Mouse (Mus musculus) Patski (cell line): ENCODE data around the gene Cep97. TPM values are rescaled to one million over a fixed set of nuclear protein-coding genes. Genes with fewer than 3 reads are reported as not detected.
"Not testable (repeated sequence)": the region's sequence is repeated elsewhere in the genome, so short reads cannot be mapped to it uniquely, and the experiment has no call there.

Source experiments
- ATAC-seq: fragments of 100-300 bp; one replicate; pipeline ENCODE4 v1.8.0; 2021
- CTCF ChIA-PET: fragments of 350-600 bp; sonication (Branson Sonifier 250); formaldehyde crosslinking; loops from one replicate; lab custom pipeline; 2022; ENCODE audit warnings: inconsistent platforms; lab: Charles Lee
- POLR2A ChIA-PET: fragments of 350-600 bp; sonication (Branson Sonifier 250); formaldehyde crosslinking; loops from one replicate; lab custom pipeline; 2022; ENCODE audit warnings: antibody characterized with exemption, inconsistent platforms; lab: Charles Lee
- DNase-seq: peaks from one replicate; pipeline ENCODE4 v3.0.0-alpha.2; 2011; ENCODE audit warnings: low read depth, low spot score
- H3K27me3 ChIP-seq: fragments of 371-371 bp; one replicate; pipeline ENCODE4 v1.5.1; 2021
- CTCF ChIP-seq: fragments of 100-300 bp; IDR thresholded peaks from one replicate; pipeline ENCODE4 v1.5.1; 2021
- in situ Hi-C: fragments of 300-500 bp; cut with MboI; formaldehyde crosslinking; loops from 3 replicates; pipeline ENCODE4 v1.11.1; 2018; ENCODE audit warnings: low pct_unique_long_range_greater_than_20kb, mixed read lengths
- polyA plus RNA-seq: library from polyadenylated mRNA; unstranded; gene quantifications from one replicate; pipeline ENCODE4 v1.2.3, GENCODE M21; 2021

The Cep97 gene
- polyA plus RNA-seq, 1 experiment from 2014 or later: 9.4 TPM

DNA sequence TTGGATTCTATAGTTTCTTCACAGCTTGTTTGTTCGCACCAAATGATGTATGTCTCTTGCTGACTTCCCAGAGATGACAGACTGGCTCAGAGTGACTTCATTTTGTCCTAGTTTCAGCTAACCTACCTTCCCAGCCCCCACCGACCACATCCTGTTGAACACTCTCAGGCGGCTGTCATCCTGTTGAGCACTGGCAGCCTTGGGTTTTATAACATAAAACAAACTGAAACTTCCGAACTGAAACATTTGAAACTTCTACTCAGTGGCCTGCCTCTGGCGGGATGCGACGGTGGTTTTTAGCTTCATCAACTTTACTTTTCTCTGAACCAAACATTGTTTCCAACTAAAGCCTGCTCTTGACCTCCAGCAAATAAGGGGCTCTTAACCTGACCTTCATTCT, 14.3 kb upstream of the Cep97 start:
- TF ChIP-seq CTCF: no peak
- DNase-seq (no peak), ATAC-seq (no peak)
- H3K27me3 ChIP-seq: no peaks in the 10 kb centered on the region
- CTCF ChIA-PET: no interaction called here
- in situ Hi-C loops: loop anchor here (10.0 to 25.0 kb wide), 3 partner anchors 116 to 963 kb away; partner anchors contain the start of gene Tfg
- POLR2A ChIA-PET: interaction anchor here (0.6 kb wide), 1 partner anchor 83 kb away, joined by 3 read pairs; no protein-coding TSS in a partner anchor

DNA sequence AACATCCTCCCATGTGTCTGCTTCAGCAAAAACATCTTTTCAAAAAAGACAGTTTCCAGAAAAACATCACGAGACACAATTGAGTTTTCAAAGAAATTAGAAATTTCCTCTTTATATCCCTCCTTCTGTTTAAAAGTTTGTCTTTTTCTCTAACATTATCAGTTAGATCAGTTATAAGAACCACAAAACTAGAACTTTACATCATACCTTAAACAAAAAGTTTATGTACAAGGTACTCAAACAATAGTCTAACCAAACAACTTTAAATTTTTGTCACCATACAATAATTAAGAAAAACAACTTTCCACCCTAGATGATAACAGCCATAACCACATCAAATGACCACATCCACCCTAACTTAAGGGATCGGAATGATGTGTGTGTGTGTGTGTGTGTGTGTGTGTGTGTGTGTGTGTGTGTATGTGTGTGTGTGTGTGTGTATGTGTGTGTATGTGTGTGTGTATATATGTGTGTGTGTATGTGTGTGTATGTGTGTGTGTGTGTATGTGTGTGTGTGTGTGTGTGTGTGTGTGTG, 13.3 kb upstream of the Cep97 start:
- POLR2A ChIA-PET: interaction anchor here (0.6 kb wide), 1 partner anchor 84 kb away, joined by 3 read pairs; no protein-coding TSS in a partner anchor
- H3K27me3 ChIP-seq, CTCF ChIA-PET, ATAC-seq, DNase-seq: not testable (repeated sequence)
- in situ Hi-C loops: loop anchor here (10.0 to 25.0 kb wide), 3 partner anchors 117 to 964 kb away; partner anchors contain the start of gene Tfg

GRCm38 (mm10) chr16:55947266-55947665, 12.6 kb upstream of the Cep97 start:
- ChIA-PET CTCF (no interaction called here), POLR2A (no interaction called here)
- no peak for DNase-seq
- in situ Hi-C loops: loop anchor here (10.0 to 25.0 kb wide), 3 partner anchors 118 to 965 kb away; partner anchors contain the start of gene Tfg
- ATAC-seq: no peak
- H3K27me3 ChIP-seq: no peaks in the 10 kb centered on the region
- no peak for TF ChIP-seq CTCF

DNA sequence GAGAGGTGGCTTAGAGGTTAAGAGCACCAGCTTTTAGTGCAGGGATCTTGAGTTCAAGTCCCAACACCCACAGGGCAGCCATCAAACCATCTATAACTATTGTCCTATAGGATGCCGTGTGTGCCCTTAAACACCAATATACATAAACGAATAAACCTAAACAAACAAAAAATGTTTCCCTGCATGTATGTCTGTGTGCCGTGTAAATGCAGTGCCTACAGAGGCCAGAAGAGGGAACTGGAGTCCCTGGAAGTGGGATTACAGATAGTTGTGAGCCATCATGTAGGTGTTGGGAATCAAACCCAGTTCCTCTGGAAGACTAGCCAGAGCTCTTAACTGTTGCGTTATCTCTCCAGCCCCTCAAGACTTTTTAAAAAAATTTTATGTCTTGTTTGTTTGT, 6.1 kb upstream of the Cep97 start:
- in situ Hi-C loops: loop anchor here (10.0 to 25.0 kb wide), 3 partner anchors 124 to 972 kb away; partner anchors contain the start of gene Tfg

DNA sequence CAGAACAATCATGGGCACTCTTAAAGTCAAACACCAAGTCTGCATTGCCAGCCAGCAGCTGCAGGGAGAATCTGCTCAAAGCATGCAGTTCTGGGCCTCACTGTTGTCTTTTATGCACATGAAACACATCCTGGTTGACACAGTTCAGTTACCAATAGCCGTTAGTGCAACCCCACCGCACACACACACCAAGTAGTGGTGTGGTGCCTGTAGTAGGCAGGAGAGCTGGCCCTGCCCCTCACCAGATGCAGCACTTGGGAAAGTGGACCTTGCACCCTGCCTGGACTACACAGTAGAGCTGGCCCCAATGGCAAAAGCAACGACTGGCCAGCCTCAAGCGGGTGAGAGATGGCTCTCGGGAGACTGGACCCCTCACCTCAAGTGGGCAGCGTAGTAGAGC, 5.0 kb upstream of the Cep97 start:
- ATAC-seq: no peak

More for the DNA sequence above, 6.1 kb upstream of the Cep97 start:
- no peak for DNase-seq
- no peaks in the 10 kb centered on the region for H3K27me3 ChIP-seq
- ATAC-seq: no peak
- POLR2A ChIA-PET: interaction anchor here (0.6 kb wide), 2 partner anchors 51 to 136 kb away, joined by 5 to 11 read pairs; no protein-coding TSS in a partner anchor
- CTCF ChIA-PET: no interaction called here
- TF ChIP-seq CTCF: no peak

DNA sequence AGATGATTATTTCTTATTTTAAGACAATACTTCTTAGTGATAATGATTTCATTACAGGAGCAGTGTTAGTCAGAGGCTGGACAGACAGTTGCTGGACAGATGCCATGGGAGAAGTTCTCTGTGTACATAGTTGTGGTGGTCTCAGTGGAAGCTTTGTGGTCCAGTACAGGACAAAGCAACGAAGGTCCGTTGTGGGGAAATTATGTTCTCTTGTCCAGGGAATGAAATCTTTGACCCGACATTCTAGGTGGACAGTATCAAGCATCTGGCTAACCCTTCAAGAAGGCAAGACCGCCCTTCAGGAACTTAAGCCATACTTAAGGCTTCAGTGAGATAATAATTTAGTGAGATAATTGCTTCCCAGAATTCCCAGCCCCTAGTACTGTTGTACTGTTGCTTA, 4.1 kb upstream of the Cep97 start:
- no peak for DNase-seq
- in situ Hi-C loops: loop anchor here (25.0 kb wide), 2 partner anchors 774 to 974 kb away; partner anchors contain the start of gene Tfg
- CTCF ChIA-PET: no interaction called here

More for the DNA sequence above, 5.0 kb upstream of the Cep97 start:
- no peaks in the 10 kb centered on the region for H3K27me3 ChIP-seq
- POLR2A ChIA-PET: no interaction called here
- TF ChIP-seq CTCF: no peak
- CTCF ChIA-PET: interaction anchor here (0.6 kb wide), 1 partner anchor 144 kb away, joined by 3 read pairs; no protein-coding TSS in a partner anchor
- DNase-seq: no peak
- in situ Hi-C loops: loop anchor here (10.0 to 25.0 kb wide), 3 partner anchors 125 to 973 kb away; partner anchors contain the start of gene Tfg

DNA sequence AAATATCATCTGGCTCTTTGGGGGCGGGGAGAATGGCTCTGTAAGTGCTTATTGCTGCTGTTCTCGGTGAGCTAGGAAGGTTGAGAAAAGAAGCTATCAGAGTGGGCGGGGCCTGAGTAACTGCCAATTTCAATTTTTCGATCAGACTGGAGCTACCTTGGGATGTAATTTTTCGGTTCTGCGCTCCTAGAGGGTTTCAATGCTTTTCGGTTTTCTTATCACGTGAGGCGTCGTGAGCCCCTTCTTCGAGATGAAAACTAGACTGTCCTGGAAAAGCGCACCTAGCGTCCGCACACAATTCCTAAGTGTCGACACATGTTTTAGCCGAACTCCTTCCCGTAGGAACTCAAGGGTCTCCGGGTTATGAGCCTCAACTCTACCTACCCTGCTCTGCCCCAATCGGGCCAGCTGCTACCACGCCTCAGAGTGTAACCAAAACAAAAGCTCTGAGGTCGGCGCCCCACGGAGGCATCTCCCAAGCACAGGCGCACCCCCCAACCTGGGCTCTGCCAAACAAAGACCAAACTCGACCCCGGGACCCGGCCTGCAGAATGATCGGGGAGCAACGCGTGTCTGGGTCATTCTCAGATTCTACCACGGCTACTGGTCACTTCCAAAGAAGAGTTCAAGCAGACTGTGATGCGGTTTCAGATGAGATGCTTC, 843 bp downstream of the Cep97 start:
- no peaks in the 10 kb centered on the region for H3K27me3 ChIP-seq
- DNase-seq (no peak), ATAC-seq (peak; percentile 53)
- POLR2A ChIA-PET: no interaction called here
- in situ Hi-C loops: loop anchor here (25.0 kb wide), 2 partner anchors 778 to 978 kb away; partner anchors contain the start of gene Tfg
- CTCF ChIA-PET: interaction anchor here (0.7 to 3.3 kb wide), 3 partner anchors 12 to 131 kb away, joined by 3 to 16 read pairs (median 4); no protein-coding TSS in a partner anchor
- peak; percentile 5 for TF ChIP-seq CTCF

More for the DNA sequence above, 4.1 kb upstream of the Cep97 start:
- TF ChIP-seq CTCF: no peak
- ATAC-seq: no peak
- POLR2A ChIA-PET: no interaction called here
- no peaks in the 10 kb centered on the region for H3K27me3 ChIP-seq

GRCm38 (mm10) chr16:55924010-55924409, 10.6 kb downstream of the Cep97 start:
- in situ Hi-C loops: no loop called here
- no peaks in the 10 kb centered on the region for H3K27me3 ChIP-seq
- DNase-seq (no peak), ATAC-seq (no peak)
- TF ChIP-seq CTCF: no peak
- CTCF ChIA-PET: no interaction called here
- POLR2A ChIA-PET: no interaction called here

GRCm38 (mm10) chr16:55922079-55922478, 12.6 kb downstream of the Cep97 start:
- POLR2A ChIA-PET: no interaction called here
- in situ Hi-C loops: no loop called here
- TF ChIP-seq CTCF: no peak

GRCm38 (mm10) chr16:55914716-55915115, 19.9 kb downstream of the Cep97 start:
- ChIA-PET CTCF (interaction anchor here (0.8 kb wide), 1 partner anchor 16 kb away, joined by 3 read pairs; no protein-coding TSS in a partner anchor), POLR2A (no interaction called here)
- in situ Hi-C loops: no loop called here
- H3K27me3 ChIP-seq: no peaks in the 10 kb centered on the region
- ATAC-seq: no peak
- no peak for DNase-seq
- no peak for TF ChIP-seq CTCF

More at GRCm38 (mm10) chr16:55922079-55922478, 12.6 kb downstream of the Cep97 start:
- ATAC-seq: no peak
- CTCF ChIA-PET: no interaction called here
- no peaks in the 10 kb centered on the region for H3K27me3 ChIP-seq
- no peak for DNase-seq
